Mouse (Mus musculus) forebrain, embryonic 11.5 days (tissue): ENCODE data around the gene Scn5a. TPM values are rescaled to one million over a fixed set of nuclear protein-coding genes. Genes with fewer than 3 reads are reported as not detected.

Source experiments
- ATAC-seq: fragments of 200-750 bp; cut with Nextera tagmentation; replicated peaks from 2 replicates; pipeline ENCODE4 v1.8.0; 2017; ENCODE audit warnings: moderate TSS enrichment; ENCODE audit not compliant: low FRiP score
- DNase-seq: peaks from one replicate; pipeline ENCODE4 v3.0.0-alpha.2; 2017; ENCODE audit warnings: low spot score
- H3K27ac ChIP-seq: fragments of 300-500 bp; sonication (generic); 2 replicates; pipeline ENCODE4 v1.5.1; 2014; ENCODE audit warnings: low read depth, low read length
- H3K27me3 ChIP-seq: fragments of 300-500 bp; sonication (generic); 2 replicates; pipeline ENCODE4 v1.6.1; 2014; ENCODE audit warnings: mild to moderate bottlenecking, low read length, mixed read lengths; ENCODE audit not compliant: control insufficient read depth, insufficient read depth
- H3K36me3 ChIP-seq: fragments of 300-500 bp; sonication (generic); 2 replicates; pipeline ENCODE4 v1.6.1; 2014; ENCODE audit warnings: mild to moderate bottlenecking, low read length, moderate library complexity, mixed read lengths; ENCODE audit not compliant: control insufficient read depth, insufficient read depth
- H3K4me1 ChIP-seq: fragments of 300-500 bp; sonication (generic); replicated peaks from 2 replicates; pipeline ENCODE4 v1.6.1; 2014; ENCODE audit warnings: low read length, mixed read lengths; ENCODE audit not compliant: control insufficient read depth, insufficient read depth
- H3K4me2 ChIP-seq: fragments of 300-500 bp; sonication (generic); 2 replicates; pipeline ENCODE4 v1.6.1; 2014; ENCODE audit warnings: low read depth, mild to moderate bottlenecking, low read length, moderate library complexity, mixed read lengths; ENCODE audit not compliant: severe bottlenecking
- H3K4me3 ChIP-seq: fragments of 300-500 bp; sonication (generic); 2 replicates; pipeline ENCODE4 v1.5.1; 2014; ENCODE audit warnings: low read depth, low read length
- H3K9ac ChIP-seq: fragments of 300-500 bp; sonication (generic); 2 replicates; pipeline ENCODE4 v1.6.1; 2014; ENCODE audit warnings: low read length
- H3K9me3 ChIP-seq: fragments of 300-500 bp; sonication (generic); 2 replicates; pipeline ENCODE4 v1.6.1; 2016; ENCODE audit warnings: low read length, mixed read lengths; ENCODE audit not compliant: control insufficient read depth
- WGBS: fragments of 180-500 bp; shearing (Covaris S2); extraction: QIAGEN DNeasy Blood & Tissue Kit; methylation state at CpG from one replicate; pipeline ENCODE4 v1.1.7; 2014; 5-methylcytosine and 5-hydroxymethylcytosine counted together
- polyA plus RNA-seq: library from polyadenylated mRNA; unstranded; fragments of >200 nt; fragmentation: Nextera tagmentation; extraction: Ambion mirVana; gene quantifications from 2 replicates; pipeline ENCODE4 v1.2.1, GENCODE M21; 2014

Gene Scn5a
- polyA plus RNA-seq, 1 experiment from 2014 or later, result 3.2 TPM

DNA sequence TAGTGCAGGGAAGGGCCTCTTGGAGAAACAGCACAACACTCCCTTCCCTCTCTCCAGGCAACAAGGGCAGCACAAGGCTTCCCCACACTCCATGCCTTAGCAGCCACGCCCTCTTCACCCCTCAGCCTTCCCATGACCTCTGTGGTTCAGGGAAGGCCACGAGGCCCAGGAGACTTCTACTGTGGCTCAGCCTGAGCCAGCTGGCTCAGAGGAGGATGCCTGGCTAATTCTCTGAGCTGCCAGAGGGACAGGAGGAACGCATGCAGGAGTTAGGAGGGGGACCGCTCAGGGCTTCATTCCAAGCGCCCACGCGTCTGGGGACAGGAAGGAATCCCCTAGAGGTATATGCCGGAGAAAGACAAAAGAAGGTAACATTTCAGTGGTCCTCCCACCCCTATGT is 17.1 kb downstream of the Scn5a start:
- 52% methylated on average over 8 of the region's 8 CpGs for WGBS

DNA sequence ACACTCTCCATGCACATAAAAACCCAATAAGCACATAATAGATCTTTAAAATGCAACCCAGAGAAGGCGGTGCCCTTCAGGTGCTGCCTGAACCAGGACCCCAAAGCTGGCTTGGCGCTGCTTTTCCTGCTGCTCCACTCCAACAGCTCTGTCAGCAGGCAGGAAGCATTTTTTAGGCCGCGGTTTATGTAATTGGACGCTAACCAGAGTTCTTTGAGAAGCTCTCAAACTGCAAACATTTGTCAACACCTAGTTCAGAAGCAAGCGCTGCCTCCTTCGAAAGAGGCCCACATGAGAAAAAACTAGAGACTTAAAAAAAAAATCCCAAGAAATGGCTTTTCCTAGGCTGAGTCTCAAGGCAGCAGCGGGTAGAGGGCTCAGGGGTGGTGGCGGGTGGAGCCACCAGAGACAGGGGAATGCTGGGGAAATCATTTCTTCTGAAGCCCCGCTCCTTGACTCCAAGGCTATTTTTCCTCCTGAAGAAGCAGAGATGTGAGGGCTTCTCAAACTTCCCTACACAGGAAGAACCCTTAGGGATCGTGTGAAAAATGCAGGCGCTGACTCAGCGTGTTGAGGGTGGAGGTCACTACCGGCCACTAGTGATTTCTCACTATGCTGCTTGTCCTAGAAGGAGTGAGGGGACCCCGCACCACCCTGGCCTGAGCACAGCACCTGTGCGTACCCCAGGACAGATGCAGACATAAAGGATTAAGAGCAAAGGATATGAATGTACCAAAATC is 19.1 kb downstream of the Scn5a start:
- H3K27ac ChIP-seq, result no peak overlapping the region
- H3K4me2 ChIP-seq, result no peak overlapping the region
- ATAC-seq (no peak), DNase-seq (no peak)
- H3K27me3 ChIP-seq, result no peaks in the 10 kb centered on the region
- H3K4me1 ChIP-seq, result peaks cover 13% of the 10 kb centered on the region
- no peak overlapping the region for H3K4me3 ChIP-seq
- no peaks in the 10 kb centered on the region for H3K36me3 ChIP-seq
- H3K9me3 ChIP-seq, result no peaks in the 10 kb centered on the region
- 80% methylated on average over 16 of the region's 16 CpGs for WGBS
- no peak overlapping the region for H3K9ac ChIP-seq

More for the DNA sequence above, 17.1 kb downstream of the Scn5a start:
- Histone ChIP-seq H3K4me1 (peaks cover 16% of the 10 kb centered on the region), H3K4me2 (no peak overlapping the region), H3K9me3 (no peaks in the 10 kb centered on the region), H3K9ac (no peak overlapping the region), H3K36me3 (no peaks in the 10 kb centered on the region), H3K27me3 (peaks cover 5% of the 10 kb centered on the region; the same call in 1 of the 2 replicates), H3K27ac (no peak overlapping the region), H3K4me3 (no peak overlapping the region)
- ATAC-seq (no peak), DNase-seq (no peak)

DNA sequence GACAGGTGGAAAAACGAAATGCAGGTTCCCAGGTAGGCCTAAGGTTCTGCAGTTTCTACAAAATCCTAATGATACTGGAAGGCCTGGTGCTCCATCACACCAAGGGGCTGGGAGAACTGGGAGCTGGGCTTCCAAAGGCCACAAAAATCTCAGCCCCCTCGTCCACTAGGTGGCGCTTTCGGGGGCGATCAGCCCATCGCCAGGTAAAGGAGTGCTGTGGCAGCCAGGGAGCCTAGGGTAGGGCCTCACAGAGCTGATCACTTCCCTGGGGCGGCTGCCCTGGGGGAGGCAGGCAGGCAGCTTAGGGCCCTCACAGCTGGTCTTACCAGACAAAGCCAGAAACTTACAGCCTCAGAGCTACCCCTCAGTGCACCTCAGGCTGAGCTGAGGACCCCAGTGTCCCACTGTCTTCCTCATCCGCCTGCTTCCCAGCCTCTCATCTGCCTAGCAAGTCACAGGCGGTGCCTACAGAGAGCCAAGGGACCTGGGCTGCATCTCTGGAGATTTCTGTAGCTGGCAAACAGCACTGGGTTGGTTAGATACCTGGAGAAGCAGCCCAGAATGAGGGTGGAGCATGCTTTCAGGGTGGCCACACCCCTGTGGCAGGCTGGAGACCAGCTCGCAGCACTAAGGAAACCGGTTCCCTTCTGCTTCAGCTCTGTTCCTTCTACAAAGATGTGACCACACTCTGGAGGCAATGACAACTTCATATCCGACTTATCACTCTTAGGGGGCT is 20.5 kb downstream of the Scn5a start:
- DNase-seq, result peak; percentile 84

DNA sequence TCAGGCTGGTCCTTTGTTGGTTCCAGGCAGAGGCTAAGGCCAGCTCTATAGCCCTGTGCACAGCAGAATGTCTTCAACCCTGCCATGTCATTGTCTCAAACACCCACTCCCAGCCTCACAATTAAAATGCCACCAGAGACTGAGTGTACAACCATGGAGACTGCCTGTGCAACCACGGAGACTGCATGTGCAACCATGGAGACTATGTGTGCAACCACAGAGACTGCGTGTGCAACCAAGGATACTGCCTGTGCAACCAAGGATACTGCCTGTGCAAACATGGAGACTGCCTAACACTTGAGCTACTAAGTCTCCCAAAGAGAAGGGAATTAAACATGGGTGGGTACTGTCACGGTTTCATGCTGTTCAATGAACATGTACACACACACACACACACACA is 22.8 kb downstream of the Scn5a start:
- Histone ChIP-seq H3K4me1 (peaks cover 7% of the 10 kb centered on the region), H3K4me3 (no peak overlapping the region), H3K27ac (no peak overlapping the region), H3K4me2 (no peak overlapping the region), H3K27me3 (no peaks in the 10 kb centered on the region), H3K36me3 (no peaks in the 10 kb centered on the region), H3K9ac (no peak overlapping the region), H3K9me3 (no peaks in the 10 kb centered on the region)
- 87% methylated on average over 3 of the region's 3 CpGs for WGBS
- DNase-seq (no peak), ATAC-seq (no peak)

More for the DNA sequence above, 20.5 kb downstream of the Scn5a start:
- Histone ChIP-seq H3K9ac (no peak overlapping the region), H3K4me1 (peaks cover 13% of the 10 kb centered on the region), H3K4me2 (no peak overlapping the region), H3K36me3 (no peaks in the 10 kb centered on the region), H3K27ac (no peak overlapping the region), H3K4me3 (no peak overlapping the region), H3K27me3 (no peaks in the 10 kb centered on the region), H3K9me3 (no peaks in the 10 kb centered on the region)
- peak; percentile 47; the same call in 1 of the 2 replicates for ATAC-seq
- WGBS, result 20% methylated on average over 12 of the region's 12 CpGs

DNA sequence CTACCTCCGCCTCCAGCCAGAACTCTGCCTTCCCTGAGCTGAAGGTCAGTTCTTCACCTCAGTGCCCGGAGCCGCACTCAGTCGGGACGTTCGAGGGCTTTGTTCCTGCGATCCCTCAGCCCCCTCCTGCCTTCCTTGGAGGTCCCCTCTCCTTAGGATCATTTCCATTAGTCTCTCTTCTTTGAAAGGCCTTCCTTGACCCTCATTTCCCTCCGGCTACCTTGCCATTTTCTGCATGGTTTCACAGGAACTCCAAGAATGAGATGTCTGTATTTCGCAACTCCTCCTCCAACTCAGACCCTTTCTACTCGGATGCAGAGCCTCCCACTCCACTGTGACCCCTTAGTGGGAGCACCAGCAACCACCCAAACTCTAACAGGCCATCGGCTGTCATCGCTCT is 31.3 kb downstream of the Scn5a start:
- H3K9ac ChIP-seq, result no peak overlapping the region
- H3K4me2 ChIP-seq, result no peak overlapping the region
- WGBS, result 25% methylated on average over 12 of the region's 12 CpGs
- H3K27ac ChIP-seq, result no peak overlapping the region
- DNase-seq, result no peak
- ATAC-seq, result no peak
- no peaks in the 10 kb centered on the region for H3K9me3 ChIP-seq
- H3K27me3 ChIP-seq, result no peaks in the 10 kb centered on the region; the same call in 1 of the 2 replicates
- H3K36me3 ChIP-seq, result no peaks in the 10 kb centered on the region
- H3K4me1 ChIP-seq, result peaks cover 3% of the 10 kb centered on the region; the same call in 1 of the 2 replicates
- no peak overlapping the region for H3K4me3 ChIP-seq

DNA sequence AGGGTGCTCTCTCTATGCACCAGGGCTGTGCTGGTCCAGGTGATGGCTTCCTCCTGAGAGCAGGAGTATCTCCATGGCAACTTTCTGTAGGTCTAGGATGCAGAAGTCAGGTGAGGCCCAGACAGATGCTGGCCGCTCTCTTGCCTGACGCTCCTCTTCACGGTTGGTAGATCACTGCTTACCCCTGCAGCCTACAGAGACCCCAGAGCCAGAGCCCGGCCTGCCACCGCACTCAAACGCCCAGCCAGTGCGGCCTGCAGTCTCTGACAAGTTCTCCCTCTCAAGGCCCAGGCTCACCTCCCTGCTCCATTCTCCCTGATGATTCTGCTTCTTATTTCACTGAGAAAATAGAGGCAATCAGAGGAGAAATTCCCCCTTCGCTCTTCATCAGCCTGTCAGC is 31.7 kb downstream of the Scn5a start:
- no peak for ATAC-seq
- no peak overlapping the region for H3K9ac ChIP-seq
- peaks cover 3% of the 10 kb centered on the region; the same call in 1 of the 2 replicates for H3K4me1 ChIP-seq
- no peaks in the 10 kb centered on the region for H3K9me3 ChIP-seq
- DNase-seq, result no peak
- no peak overlapping the region for H3K27ac ChIP-seq
- H3K27me3 ChIP-seq, result no peaks in the 10 kb centered on the region; the same call in 1 of the 2 replicates
- H3K4me3 ChIP-seq, result no peak overlapping the region
- no peak overlapping the region for H3K4me2 ChIP-seq
- no peaks in the 10 kb centered on the region for H3K36me3 ChIP-seq
- WGBS, result 56% methylated on average over 8 of the region's 8 CpGs

DNA sequence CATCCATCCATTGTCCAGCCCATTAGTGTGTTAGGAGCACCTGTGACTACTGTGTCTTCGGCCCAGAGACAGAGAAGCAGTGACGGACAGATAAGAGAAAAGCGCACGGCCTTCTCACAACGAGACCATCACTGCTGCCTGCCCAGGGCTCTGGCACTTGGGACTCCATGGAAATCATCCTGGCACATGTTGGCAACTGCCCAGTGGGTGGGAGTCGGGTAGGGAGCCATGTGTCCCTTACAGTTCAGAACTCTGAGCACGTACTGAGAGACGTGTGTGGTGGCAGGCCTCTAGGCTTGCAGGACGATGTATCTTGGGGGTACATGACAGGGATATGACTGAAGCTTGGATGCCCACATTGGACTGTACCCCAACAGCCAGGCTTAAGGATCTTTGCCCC is 38.1 kb downstream of the Scn5a start:
- DNase-seq (no peak), ATAC-seq (no peak)
- Histone ChIP-seq H3K4me1 (no peaks in the 10 kb centered on the region), H3K4me2 (no peak overlapping the region), H3K27me3 (no peaks in the 10 kb centered on the region; the same call in 1 of the 2 replicates), H3K4me3 (no peak overlapping the region), H3K9ac (no peak overlapping the region), H3K27ac (no peak overlapping the region), H3K36me3 (no peaks in the 10 kb centered on the region), H3K9me3 (no peaks in the 10 kb centered on the region)
- WGBS, result 90% methylated on average over 9 of the region's 9 CpGs

DNA sequence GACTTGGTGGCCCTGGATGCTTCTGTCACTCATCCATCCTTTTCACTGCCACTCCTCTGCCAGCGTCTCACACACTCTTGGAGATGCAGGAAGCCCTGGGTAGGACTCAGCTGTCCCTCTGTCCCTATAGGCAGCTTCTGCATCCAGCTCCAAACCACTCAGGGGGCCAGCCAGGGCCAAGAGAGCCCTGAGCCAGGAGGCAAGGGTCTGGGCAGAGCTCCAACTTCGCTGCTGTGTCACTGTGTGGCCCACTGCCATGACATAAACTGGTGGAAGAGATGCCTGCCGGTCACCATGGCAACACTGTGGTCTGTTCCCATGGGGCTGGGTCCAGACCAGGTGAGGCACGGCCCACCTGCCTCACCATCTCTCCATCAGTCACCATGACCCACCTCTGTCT is 41.0 kb downstream of the Scn5a start:
- no peak for DNase-seq
- no peaks in the 10 kb centered on the region for H3K36me3 ChIP-seq
- 85% methylated on average over 4 of the region's 4 CpGs for WGBS
- H3K4me3 ChIP-seq, result no peak overlapping the region
- no peaks in the 10 kb centered on the region for H3K9me3 ChIP-seq
- no peak for ATAC-seq
- no peaks in the 10 kb centered on the region for H3K4me1 ChIP-seq
- no peak overlapping the region for H3K9ac ChIP-seq
- H3K27me3 ChIP-seq, result peaks cover 16% of the 10 kb centered on the region
- no peak overlapping the region for H3K4me2 ChIP-seq
- no peak overlapping the region for H3K27ac ChIP-seq
